Comparison of ENCODE assay signal across 25 mouse cellular contexts in the genomic region with DNA sequence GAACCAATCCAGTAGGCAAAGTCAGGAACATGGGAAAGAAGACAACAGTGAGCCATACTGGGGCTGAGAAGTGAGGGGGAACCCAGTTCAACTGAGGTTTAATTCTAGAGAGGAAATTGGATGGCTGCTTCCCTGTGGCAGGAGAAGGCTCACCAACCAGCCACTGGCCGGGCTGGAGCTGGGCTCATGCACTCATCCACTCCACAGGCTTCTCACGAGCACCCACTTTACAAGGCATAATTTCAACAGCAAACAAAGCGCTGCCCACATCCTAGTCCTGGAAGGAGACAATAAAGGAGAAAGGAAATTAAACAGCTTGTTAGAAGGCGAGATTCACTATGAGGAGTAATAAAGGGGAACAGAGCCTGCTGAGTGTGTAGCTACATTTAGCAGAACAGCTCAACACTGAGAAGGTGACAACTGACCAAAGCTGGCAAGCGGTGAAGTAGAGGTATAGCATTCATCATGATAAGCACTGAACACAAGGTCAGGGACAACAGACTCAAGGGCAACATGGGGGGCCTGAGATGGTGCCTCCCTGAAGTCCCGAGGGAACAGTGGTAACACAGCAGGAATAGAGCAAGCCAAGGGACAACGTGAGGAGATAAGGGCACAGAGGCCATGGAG.
DNase-seq lines count a peak whose midpoint lies in the region; ATAC-seq lines count a peak whose summit lies in the region.
"Had no signal": no experiment of that assay in that cellular context is flagged by ENCODE, and none has a peak within 500 bp of the region (broad histone marks: within the 10 kb centered on the region; RNA-seq: fewer than 3 reads in every experiment).

No protein-coding gene starts in this region.

- H3K4me2 ChIP-seq in heart, embryonic 15.5 days, result 0 out of 2 replicates have a peak overlapping the region, but pooled peaks have one; percentile 11
- H3K4me2 ChIP-seq: forebrain, embryonic 13.5 days; midbrain, embryonic 15.5 days; stomach, embryonic 15.5 days had no signal

- H3K9me3 ChIP-seq in heart, embryonic 15.5 days (replicated peaks), result no peaks in the 10 kb centered on the region
- H3K9me3 ChIP-seq: embryonic facial prominence, embryonic 10.5 days; forebrain, embryonic 13.5 days; hindbrain, embryonic 10.5 days; midbrain, embryonic 15.5 days; stomach, embryonic 15.5 days had no signal

- DNase-seq in frontal cortex, postnatal 14 days (ENCODE audit: low spot score in 2 of 2), result no peak
- DNase-seq in right cerebral cortex, adult 18-20 months, result peak; percentile 28
- no peak for DNase-seq in right cerebral cortex, postnatal 10 days (ENCODE audit: low spot score in 2 of 2)
- DNase-seq in lung, postnatal 36 days, result peak; percentile 51
- no peak for DNase-seq in embryo, embryonic 11 days
- DNase-seq: cerebellum, adult 8-10 months; gastrocnemius, postnatal 25 days; kidney, adult 2 months; kidney, postnatal 10 days; left cerebral cortex, postnatal 4 days; liver; right cerebral cortex, postnatal 14 days; thymus, adult 18-20 months; thymus, postnatal 4 days had no signal

- H3K9ac ChIP-seq in heart, embryonic 15.5 days, result peak overlapping the region; percentile 40; the same call in 1 of the 2 replicates
- H3K9ac ChIP-seq: forebrain, embryonic 13.5 days; midbrain, embryonic 15.5 days; stomach, embryonic 15.5 days had no signal

- H3K4me3 ChIP-seq in heart, embryonic 15.5 days, result no peak overlapping the region
- H3K4me3 ChIP-seq: embryonic facial prominence, embryonic 10.5 days; forebrain, embryonic 13.5 days; hindbrain, embryonic 10.5 days; left cerebral cortex, adult 2 months; midbrain, embryonic 15.5 days; myocyte; stomach, embryonic 15.5 days had no signal

- H3K4me1 ChIP-seq in heart, embryonic 15.5 days (replicated peaks), result peaks cover 53% of the 10 kb centered on the region
- H3K4me1 ChIP-seq: embryonic facial prominence, embryonic 10.5 days; forebrain, embryonic 13.5 days; hindbrain, embryonic 10.5 days; midbrain, embryonic 15.5 days; stomach, embryonic 15.5 days had no signal

- peak overlapping the region; percentile 90 for H3K27ac ChIP-seq in heart, embryonic 15.5 days
- H3K27ac ChIP-seq: embryonic facial prominence, embryonic 10.5 days; forebrain, embryonic 13.5 days; hindbrain, embryonic 10.5 days; left cerebral cortex, adult 2 months; midbrain, embryonic 15.5 days; stomach, embryonic 15.5 days had no signal

- peak; percentile 29; the same call in 1 of the 2 replicates for ATAC-seq in frontal cortex, adult (ENCODE audit: low TSS enrichment)
- ATAC-seq in heart, embryonic 15.5 days (replicated peaks; ENCODE audit: insufficient number of reproducible peaks, insufficient read depth, low FRiP score, low read depth), result peak; percentile 87
- no peak for ATAC-seq in erythroblast, adult 5-6 weeks (replicated peaks; ENCODE audit: low FRiP score, poor library complexity, severe bottlenecking)
- ATAC-seq: forebrain, embryonic 13.5 days; midbrain, embryonic 15.5 days had no signal

- 32% methylated on average over 7 of the region's 7 CpGs for WGBS in heart, embryonic 15.5 days

- H3K27me3 ChIP-seq in heart, embryonic 15.5 days, result no peaks in the 10 kb centered on the region
- H3K27me3 ChIP-seq: forebrain, embryonic 13.5 days; midbrain, embryonic 15.5 days; stomach, embryonic 15.5 days had no signal

- no peaks in the 10 kb centered on the region; the same call in 1 of the 2 replicates for H3K36me3 ChIP-seq in heart, embryonic 15.5 days
- H3K36me3 ChIP-seq: embryonic facial prominence, embryonic 10.5 days; G1E; hindbrain, embryonic 10.5 days; midbrain, embryonic 15.5 days; stomach, embryonic 15.5 days had no signal

Comparison
In these comparisons a context has a peak if more than half of its experiments do, and no peak if none do; other contexts are left out.
1. DNase-seq: peak in right cerebral cortex, adult 18-20 months (single experiment) and lung, postnatal 36 days (single experiment); none in frontal cortex, postnatal 14 days (0 of 2), right cerebral cortex, postnatal 10 days (0 of 2) and embryo, embryonic 11 days (single experiment).